Mouse (Mus musculus) embryo, embryonic 9.5 days (tissue): ENCODE results near the gene Abcc4.

Source experiments
- DNase-seq: peaks from one replicate; pipeline ENCODE4 v3.0.0-alpha.2; 2017; ENCODE audit errors: extremely low spot score

Gene Abcc4

GRCm38 (mm10) chr14:118434842-118435241 lies 271.2 kb downstream of the Abcc4 start:
- DNase-seq, result no peak

DNA sequence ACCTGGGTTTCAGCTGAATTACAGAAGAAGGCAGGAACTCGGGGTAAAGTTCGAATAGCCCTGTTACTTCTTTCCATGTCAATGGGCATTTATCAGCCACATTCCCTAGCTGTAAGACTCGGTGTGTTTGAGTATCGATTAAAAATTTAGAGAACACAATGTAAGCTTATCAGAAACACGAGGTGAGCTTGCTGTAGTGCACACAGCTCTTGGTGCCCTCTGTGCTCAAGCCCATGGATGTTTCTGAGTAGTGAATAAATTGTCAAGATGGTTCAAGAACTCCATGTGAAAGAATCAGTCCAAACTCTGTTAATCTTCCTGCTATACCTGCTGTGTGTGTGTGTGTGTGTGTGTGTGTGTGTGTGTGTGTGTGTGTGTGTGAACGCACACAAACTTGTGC lies 272.2 kb downstream of the Abcc4 start:
- DNase-seq, result no peak
